Mouse (Mus musculus): ENCODE measurements at regions not wholly inside any gene's neighbourhood (a gene's known extent, or its start where the extent isn't known, plus 50 kb on each side); places are given as distances from the start of the nearest gene placed in this dataset.

- TF ChIP-seq CTCF (IDR thresholded peaks at IDR 0.05; ENCODE audit: low read depth, low read length) (no peak), POLR2A (IDR thresholded peaks at IDR 0.05; ENCODE audit: insufficient read depth, low read length) (no peak)
Measured at GRCm38 (mm10) chr3:54618286-54618685, 74.3 kb upstream of the Supt20 start.
